Mouse (Mus musculus) testis, adult 2 months (tissue): Measurements from ENCODE around the gene Rpl15. TPM values are rescaled to one million over a fixed set of nuclear protein-coding genes. Genes with fewer than 3 reads are reported as not detected.
"Not testable (repeated sequence)": the region's sequence is repeated elsewhere in the genome, so short reads cannot be mapped to it uniquely, and the experiment has no call there.

Experiments
- H3K27ac ChIP-seq: fragments of 200-500 bp; 2 replicates; pipeline ENCODE4 v1.5.1; 2012; ENCODE audit warnings: low read depth, low read length; ENCODE audit not compliant: control insufficient read depth, insufficient read depth
- H3K27me3 ChIP-seq: fragments of 200-500 bp; 2 replicates; pipeline ENCODE4 v1.6.1; 2012; ENCODE audit warnings: mild to moderate bottlenecking, low read length, moderate library complexity; ENCODE audit not compliant: control insufficient read depth, insufficient read depth
- H3K36me3 ChIP-seq: fragments of 200-500 bp; 2 replicates; pipeline ENCODE4 v1.6.1; 2012; ENCODE audit warnings: mild to moderate bottlenecking, low read length; ENCODE audit not compliant: control insufficient read depth, insufficient read depth
- H3K4me1 ChIP-seq: fragments of 200-500 bp; 2 replicates; pipeline ENCODE4 v1.6.1; 2012; ENCODE audit warnings: low read length; ENCODE audit not compliant: control insufficient read depth, insufficient read depth
- H3K4me3 ChIP-seq: fragments of 200-500 bp; 2 replicates; pipeline ENCODE4 v1.5.1; 2012; ENCODE audit warnings: low read depth, mild to moderate bottlenecking, low read length, moderate library complexity, mixed read lengths; ENCODE audit not compliant: control insufficient read depth
- CTCF ChIP-seq: fragments of 200-500 bp; IDR thresholded peaks from 2 replicates; pipeline ENCODE4 v1.5.1; 2012; ENCODE audit warnings: low read depth, mild to moderate bottlenecking, inconsistent platforms, low read length, moderate library complexity; ENCODE audit not compliant: control insufficient read depth, insufficient read depth, insufficient replicate concordance
- POLR2A ChIP-seq: fragments of 200-500 bp; IDR thresholded peaks from 2 replicates; pipeline ENCODE4 v1.6.1; 2012; ENCODE audit warnings: low read depth, mild to moderate bottlenecking, inconsistent platforms, low read length, moderate library complexity; ENCODE audit not compliant: control insufficient read depth
- polyA plus RNA-seq: library from polyadenylated mRNA; depleted of rRNA; stranded (reverse); fragments of >200 nt; gene quantifications from 2 replicates; pipeline ENCODE4 v1.2.3, GENCODE M21; 2012

Gene Rpl15
- polyA plus RNA-seq, 1 experiment, result 109 TPM

GRCm38 (mm10) chr14:18284581-18284980 lies 13.4 kb upstream of the Rpl15 start:
- no peaks in the 10 kb centered on the region; the same call in 1 of the 2 replicates for H3K36me3 ChIP-seq
- no peak overlapping the region for H3K4me3 ChIP-seq
- no peaks in the 10 kb centered on the region for H3K27me3 ChIP-seq
- TF ChIP-seq POLR2A, result no peak
- no peak for TF ChIP-seq CTCF
- no peaks in the 10 kb centered on the region for H3K4me1 ChIP-seq
- no peak overlapping the region for H3K27ac ChIP-seq

- Histone ChIP-seq H3K27ac (no peak overlapping the region), H3K27me3 (no peaks in the 10 kb centered on the region), H3K4me3 (no peak overlapping the region), H3K4me1 (no peaks in the 10 kb centered on the region), H3K36me3 (peaks cover 2% of the 10 kb centered on the region)
- no peak for TF ChIP-seq CTCF
- no peak for TF ChIP-seq POLR2A
Observed at GRCm38 (mm10) chr14:18280375-18280774, 9.2 kb upstream of the Rpl15 start.

GRCm38 (mm10) chr14:18274526-18274925 lies 3.3 kb upstream of the Rpl15 start:
- TF ChIP-seq POLR2A, result no peak

GRCm38 (mm10) chr14:18271666-18272065 lies 475 bp upstream of the Rpl15 start:
- Histone ChIP-seq H3K4me1 (peaks cover 4% of the 10 kb centered on the region), H3K27me3 (no peaks in the 10 kb centered on the region), H3K27ac (no peak overlapping the region), H3K4me3 (no peak overlapping the region; the same call in 1 of the 2 replicates), H3K36me3 (no peaks in the 10 kb centered on the region; the same call in 1 of the 2 replicates)
- TF ChIP-seq POLR2A (no peak), CTCF (no peak)

More at GRCm38 (mm10) chr14:18274526-18274925, 3.3 kb upstream of the Rpl15 start:
- peaks cover 4% of the 10 kb centered on the region for H3K4me1 ChIP-seq
- H3K36me3 ChIP-seq, result peaks cover 2% of the 10 kb centered on the region
- H3K4me3 ChIP-seq, result no peak overlapping the region
- H3K27ac ChIP-seq, result no peak overlapping the region
- H3K27me3 ChIP-seq, result no peaks in the 10 kb centered on the region

GRCm38 (mm10) chr14:18269947-18270528 lies 1.2 kb downstream of the Rpl15 start:
- H3K27ac ChIP-seq, result peak overlapping the region; percentile 83
- not testable (repeated sequence) for H3K27me3 ChIP-seq, H3K4me1 ChIP-seq, H3K36me3 ChIP-seq
- peak overlapping the region; percentile 91 for H3K4me3 ChIP-seq

- Histone ChIP-seq H3K27me3 (no peaks in the 10 kb centered on the region), H3K4me1 (no peaks in the 10 kb centered on the region), H3K36me3 (no peaks in the 10 kb centered on the region; the same call in 1 of the 2 replicates), H3K27ac (no peak overlapping the region), H3K4me3 (no peak overlapping the region)
- no peak for TF ChIP-seq POLR2A
Observed at GRCm38 (mm10) chr14:18263427-18263826, 7.8 kb downstream of the Rpl15 start.

GRCm38 (mm10) chr14:18261203-18261602 lies 10.0 kb downstream of the Rpl15 start:
- Histone ChIP-seq H3K36me3 (no peaks in the 10 kb centered on the region), H3K4me3 (no peak overlapping the region), H3K4me1 (no peaks in the 10 kb centered on the region), H3K27ac (no peak overlapping the region), H3K27me3 (no peaks in the 10 kb centered on the region)
- TF ChIP-seq CTCF (no peak), POLR2A (no peak)

GRCm38 (mm10) chr14:18242638-18243130 lies 28.5 kb downstream of the Rpl15 start:
- H3K36me3 ChIP-seq, result no peaks in the 10 kb centered on the region
- H3K4me1 ChIP-seq, result peaks cover 4% of the 10 kb centered on the region
- H3K4me3 ChIP-seq, result no peak overlapping the region
- no peak for TF ChIP-seq CTCF
- no peak for TF ChIP-seq POLR2A
- no peak overlapping the region for H3K27ac ChIP-seq
- H3K27me3 ChIP-seq, result no peaks in the 10 kb centered on the region
